Mouse (Mus musculus): ENCODE measurements at regions not wholly inside any gene's neighbourhood (a gene's known extent, or its start where the extent isn't known, plus 50 kb on each side); places are given as distances from the start of the nearest gene placed in this dataset.

DNA sequence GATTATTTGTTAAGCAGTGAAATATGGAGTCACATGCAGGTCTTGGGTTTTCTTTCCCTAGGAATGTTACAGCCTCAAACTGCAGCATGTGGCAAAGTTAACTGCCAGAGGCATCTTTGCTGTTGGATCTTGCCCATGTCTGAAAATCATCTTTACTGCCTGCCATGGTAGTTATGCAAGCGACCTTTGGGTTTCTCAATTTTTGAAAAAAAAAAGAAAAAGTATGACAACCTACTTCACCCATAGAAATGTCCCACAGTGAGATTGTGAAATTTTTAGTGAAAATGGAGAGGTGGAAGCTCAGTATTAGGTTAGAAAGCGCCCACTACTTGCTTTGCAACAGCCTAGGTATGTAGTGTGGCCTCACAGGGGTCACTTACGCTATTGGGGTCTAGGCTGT lies 274.2 kb downstream of the Bcl11a start:
- Histone ChIP-seq H3K4me3 (ENCODE audit: low read depth, low read length) (no peak overlapping the region), H3K9ac (ENCODE audit: low read length) (no peak overlapping the region), H3K4me1 (ENCODE audit: control insufficient read depth, insufficient read depth, low read length) (peaks cover 9% of the 10 kb centered on the region), H3K4me2 (ENCODE audit: low read length) (no peak overlapping the region), H3K27ac (ENCODE audit: low read depth, low read length) (no peak overlapping the region), H3K27me3 (replicated peaks; ENCODE audit: control insufficient read depth, insufficient read depth, low read length) (no peaks in the 10 kb centered on the region), H3K36me3 (ENCODE audit: control insufficient read depth, insufficient read depth, low read length) (no peaks in the 10 kb centered on the region), H3K9me3 (replicated peaks; ENCODE audit: control insufficient read depth, low read length) (no peaks in the 10 kb centered on the region)
- ATAC-seq, result no peak
- no peak for DNase-seq (ENCODE audit: low spot score)
- 92% methylated on average over 3 of the region's 3 CpGs for WGBS

DNA sequence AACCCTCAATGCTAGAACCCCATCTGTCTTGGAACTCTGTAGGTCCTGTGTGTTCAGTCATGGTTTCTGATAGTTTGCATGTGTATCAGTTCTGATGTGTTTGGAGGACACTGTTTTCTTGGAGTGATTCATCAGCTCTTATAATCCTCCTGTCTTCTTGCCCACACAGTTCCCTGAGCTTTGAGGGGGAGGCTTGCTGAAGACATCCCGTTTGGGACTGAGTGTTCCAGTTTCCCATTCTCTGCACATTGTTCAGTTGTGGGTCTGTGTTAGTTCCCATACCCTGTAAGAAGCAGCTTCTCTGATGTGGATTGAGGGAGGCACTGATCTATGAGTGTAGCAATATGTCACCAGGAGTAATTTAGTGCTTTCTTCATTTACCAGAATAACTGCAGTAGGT lies 275.2 kb downstream of the Bcl11a start:
- Histone ChIP-seq H3K4me2 (ENCODE audit: low read length) (no peak overlapping the region), H3K4me3 (ENCODE audit: low read depth, low read length) (no peak overlapping the region), H3K27me3 (replicated peaks; ENCODE audit: control insufficient read depth, insufficient read depth, low read length) (no peaks in the 10 kb centered on the region), H3K9ac (ENCODE audit: low read length) (no peak overlapping the region), H3K9me3 (replicated peaks; ENCODE audit: control insufficient read depth, low read length) (no peaks in the 10 kb centered on the region), H3K4me1 (ENCODE audit: control insufficient read depth, insufficient read depth, low read length) (peaks cover 5% of the 10 kb centered on the region), H3K36me3 (ENCODE audit: control insufficient read depth, insufficient read depth, low read length) (no peaks in the 10 kb centered on the region), H3K27ac (ENCODE audit: low read depth, low read length) (no peak overlapping the region)
- ATAC-seq (no peak), DNase-seq (ENCODE audit: low spot score) (no peak)
- WGBS, result 76% methylated on average over 1 of the region's 1 CpGs

- H3K4me3 ChIP-seq (ENCODE audit: low read depth, low read length), result no peak overlapping the region
- 78% methylated on average over 1 of the region's 1 CpGs for WGBS
- no peaks in the 10 kb centered on the region for H3K9me3 ChIP-seq (replicated peaks; ENCODE audit: control insufficient read depth, low read length)
- no peak overlapping the region for H3K4me2 ChIP-seq (ENCODE audit: low read length)
- H3K27me3 ChIP-seq (replicated peaks; ENCODE audit: control insufficient read depth, insufficient read depth, low read length), result no peaks in the 10 kb centered on the region
- H3K27ac ChIP-seq (ENCODE audit: low read depth, low read length), result no peak overlapping the region
- ATAC-seq (no peak), DNase-seq (ENCODE audit: low spot score) (no peak)
- H3K36me3 ChIP-seq (ENCODE audit: control insufficient read depth, insufficient read depth, low read length), result no peaks in the 10 kb centered on the region
- no peak overlapping the region for H3K9ac ChIP-seq (ENCODE audit: low read length)
- H3K4me1 ChIP-seq (ENCODE audit: control insufficient read depth, insufficient read depth, low read length), result peaks cover 3% of the 10 kb centered on the region
Observed at GRCm38 (mm10) chr11:24357388-24357787, 279.5 kb downstream of the Bcl11a start.

DNA sequence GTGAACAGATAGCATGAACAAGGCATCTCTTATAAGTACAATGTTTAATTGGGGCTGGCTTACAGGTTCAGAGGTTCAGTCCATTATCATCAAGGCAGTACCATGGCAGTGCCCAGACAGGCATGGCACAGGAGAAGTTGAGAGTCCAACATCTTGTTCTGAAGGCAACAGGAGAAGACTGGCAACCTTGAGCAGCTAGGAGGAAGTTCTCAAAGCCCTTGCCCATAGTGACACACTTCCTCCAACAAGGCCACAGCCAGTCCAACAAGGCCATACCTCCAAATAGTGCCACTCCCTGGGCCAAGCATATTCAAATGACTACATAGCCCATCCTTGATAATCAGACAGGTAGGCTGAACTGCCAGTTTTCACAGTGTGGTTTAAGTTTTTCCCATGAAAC lies 281.2 kb downstream of the Bcl11a start:
- Histone ChIP-seq H3K27me3 (replicated peaks; ENCODE audit: control insufficient read depth, insufficient read depth, low read length) (no peaks in the 10 kb centered on the region), H3K36me3 (ENCODE audit: control insufficient read depth, insufficient read depth, low read length) (no peaks in the 10 kb centered on the region), H3K27ac (ENCODE audit: low read depth, low read length) (no peak overlapping the region), H3K9ac (ENCODE audit: low read length) (no peak overlapping the region), H3K9me3 (replicated peaks; ENCODE audit: control insufficient read depth, low read length) (no peaks in the 10 kb centered on the region), H3K4me2 (ENCODE audit: low read length) (no peak overlapping the region), H3K4me3 (ENCODE audit: low read depth, low read length) (no peak overlapping the region), H3K4me1 (ENCODE audit: control insufficient read depth, insufficient read depth, low read length) (peaks cover 17% of the 10 kb centered on the region)
- DNase-seq (ENCODE audit: low spot score) (no peak), ATAC-seq (no peak)

DNA sequence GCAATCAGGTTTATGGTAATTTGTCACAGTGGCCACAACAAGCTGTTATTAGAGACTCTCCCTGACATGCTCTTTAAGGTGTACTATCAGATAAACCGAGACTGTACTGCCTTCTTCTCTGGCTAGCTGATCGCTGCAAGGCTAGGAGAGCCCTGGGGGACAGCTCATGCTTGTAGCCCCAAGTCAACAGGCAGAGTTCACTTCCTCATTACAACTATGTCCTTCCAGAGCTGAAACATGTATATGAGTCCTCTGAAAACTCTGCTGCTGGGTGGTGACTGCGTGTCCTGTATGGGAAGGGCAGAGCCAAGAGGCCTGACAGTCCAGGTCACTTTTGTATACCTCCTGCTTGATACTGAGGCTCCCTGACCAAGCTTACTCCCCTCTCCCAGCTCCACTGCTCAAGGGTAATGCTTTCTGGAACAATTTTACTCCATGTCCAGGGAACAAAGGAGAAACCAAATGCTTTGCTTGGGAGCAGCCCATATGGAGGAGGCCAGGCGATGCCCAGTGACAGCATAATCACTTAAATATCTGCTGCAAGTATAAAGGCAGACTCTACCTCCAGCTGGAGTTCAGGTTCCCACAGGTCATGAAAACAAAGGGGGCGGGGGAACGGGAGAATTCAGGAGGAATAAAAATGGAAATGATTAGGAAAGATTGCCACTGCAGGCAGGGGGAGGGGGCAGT lies 284.3 kb downstream of the Bcl11a start:
- H3K9ac ChIP-seq (ENCODE audit: low read length), result no peak overlapping the region
- 46% methylated on average over 6 of the region's 6 CpGs for WGBS
- no peaks in the 10 kb centered on the region for H3K9me3 ChIP-seq (replicated peaks; ENCODE audit: control insufficient read depth, low read length)
- no peaks in the 10 kb centered on the region for H3K27me3 ChIP-seq (replicated peaks; ENCODE audit: control insufficient read depth, insufficient read depth, low read length)
- peak; percentile 48; the same call in 1 of the 2 replicates for ATAC-seq
- H3K4me3 ChIP-seq (ENCODE audit: low read depth, low read length), result no peak overlapping the region
- peaks cover 24% of the 10 kb centered on the region for H3K4me1 ChIP-seq (ENCODE audit: control insufficient read depth, insufficient read depth, low read length)
- peak overlapping the region; percentile 2; the same call in 1 of the 2 replicates for H3K27ac ChIP-seq (ENCODE audit: low read depth, low read length)
- no peaks in the 10 kb centered on the region for H3K36me3 ChIP-seq (ENCODE audit: control insufficient read depth, insufficient read depth, low read length)
- DNase-seq (ENCODE audit: low spot score), result peak; percentile 50
- no peak overlapping the region for H3K4me2 ChIP-seq (ENCODE audit: low read length)

DNA sequence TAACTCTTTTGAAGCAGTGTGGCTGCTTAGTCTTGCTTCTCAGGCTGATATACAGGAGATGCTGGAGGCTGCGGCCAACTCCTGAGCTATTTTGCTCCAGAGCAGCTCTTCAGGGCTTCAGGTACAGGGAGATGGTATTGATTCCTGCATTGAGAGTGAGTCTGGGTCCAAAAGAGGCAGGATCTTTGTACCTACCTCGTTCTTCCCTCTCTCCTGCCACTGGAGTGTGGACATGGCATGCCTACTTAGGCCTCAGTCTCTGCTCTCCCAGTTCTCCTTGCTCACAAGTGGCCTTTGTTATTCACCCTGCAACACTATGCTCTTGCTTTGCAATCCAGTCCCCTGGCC lies 284.8 kb downstream of the Bcl11a start:
- 39% methylated on average over 2 of the region's 2 CpGs for WGBS
- peak overlapping the region; percentile 2; the same call in 1 of the 2 replicates for H3K27ac ChIP-seq (ENCODE audit: low read depth, low read length)

GRCm38 (mm10) chr11:24363418-24364364 lies 285.8 kb downstream of the Bcl11a start:
- 53% methylated on average over 9 of the region's 9 CpGs for WGBS
- DNase-seq (ENCODE audit: low spot score) (peak; percentile 81), ATAC-seq (peak; percentile 85)
- peaks cover 24% of the 10 kb centered on the region for H3K4me1 ChIP-seq (ENCODE audit: control insufficient read depth, insufficient read depth, low read length)
- no peak overlapping the region for H3K4me3 ChIP-seq (ENCODE audit: low read depth, low read length)
- H3K9ac ChIP-seq (ENCODE audit: low read length), result no peak overlapping the region
- no peaks in the 10 kb centered on the region for H3K36me3 ChIP-seq (ENCODE audit: control insufficient read depth, insufficient read depth, low read length)
- no peaks in the 10 kb centered on the region for H3K27me3 ChIP-seq (replicated peaks; ENCODE audit: control insufficient read depth, insufficient read depth, low read length)
- H3K4me2 ChIP-seq (ENCODE audit: low read length), result no peak overlapping the region
- H3K9me3 ChIP-seq (replicated peaks; ENCODE audit: control insufficient read depth, low read length), result no peaks in the 10 kb centered on the region
- H3K27ac ChIP-seq (ENCODE audit: low read depth, low read length), result peak overlapping the region; percentile 35; the same call in 1 of the 2 replicates

More for the DNA sequence above, 284.8 kb downstream of the Bcl11a start:
- DNase-seq (ENCODE audit: low spot score) (no peak), ATAC-seq (no peak)
- Histone ChIP-seq H3K9me3 (replicated peaks; ENCODE audit: control insufficient read depth, low read length) (no peaks in the 10 kb centered on the region), H3K36me3 (ENCODE audit: control insufficient read depth, insufficient read depth, low read length) (no peaks in the 10 kb centered on the region), H3K4me1 (ENCODE audit: control insufficient read depth, insufficient read depth, low read length) (peaks cover 24% of the 10 kb centered on the region), H3K27me3 (replicated peaks; ENCODE audit: control insufficient read depth, insufficient read depth, low read length) (no peaks in the 10 kb centered on the region), H3K4me2 (ENCODE audit: low read length) (no peak overlapping the region), H3K9ac (ENCODE audit: low read length) (no peak overlapping the region), H3K4me3 (ENCODE audit: low read depth, low read length) (no peak overlapping the region)

DNA sequence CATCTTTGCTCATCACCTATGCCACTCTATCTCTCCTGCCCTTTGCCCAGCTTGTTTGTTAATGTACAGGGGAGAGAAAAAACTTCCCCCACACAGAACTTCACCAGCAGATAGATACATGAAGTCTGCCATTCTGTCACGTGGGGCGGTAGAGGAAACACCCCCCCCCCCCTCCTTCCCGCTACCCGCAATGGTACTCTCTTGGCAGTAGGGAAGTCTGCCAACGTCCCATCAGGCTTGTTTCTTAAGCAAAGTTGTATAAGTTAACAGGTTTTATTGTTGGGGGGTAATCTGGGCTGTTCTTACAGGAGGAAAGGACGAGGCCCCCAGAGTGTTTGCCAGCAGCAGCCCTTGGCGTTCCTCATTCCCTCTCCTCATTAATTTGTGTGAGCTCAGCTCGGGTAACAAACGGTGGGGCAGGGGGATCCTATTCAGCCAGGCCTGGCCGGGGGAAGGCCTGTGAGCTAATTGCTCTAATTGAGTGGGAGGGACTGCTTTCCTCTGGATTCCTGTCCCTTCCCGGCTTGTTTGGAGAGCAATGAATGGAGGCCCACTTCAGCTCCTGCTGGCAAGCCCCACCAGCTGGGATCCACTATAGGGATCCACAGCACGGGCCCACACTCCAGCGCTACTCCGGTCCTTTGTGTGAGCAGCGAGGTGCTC lies 292.5 kb downstream of the Bcl11a start:
- DNase-seq (ENCODE audit: low spot score) (peak; percentile 96), ATAC-seq (peak; percentile 91)
- H3K27me3 ChIP-seq (replicated peaks; ENCODE audit: control insufficient read depth, insufficient read depth, low read length), result no peaks in the 10 kb centered on the region
- WGBS, result 2% methylated on average over 15 of the region's 15 CpGs
- H3K27ac ChIP-seq (ENCODE audit: low read depth, low read length), result peak overlapping the region; percentile 94
- peaks cover 45% of the 10 kb centered on the region for H3K4me1 ChIP-seq (ENCODE audit: control insufficient read depth, insufficient read depth, low read length)
- H3K4me3 ChIP-seq (ENCODE audit: low read depth, low read length), result no peak overlapping the region
- H3K9me3 ChIP-seq (replicated peaks; ENCODE audit: control insufficient read depth, low read length), result no peaks in the 10 kb centered on the region
- H3K4me2 ChIP-seq (ENCODE audit: low read length), result peak overlapping the region; percentile 38
- peak overlapping the region; percentile 46 for H3K9ac ChIP-seq (ENCODE audit: low read length)
- no peaks in the 10 kb centered on the region for H3K36me3 ChIP-seq (ENCODE audit: control insufficient read depth, insufficient read depth, low read length)
